Mouse (Mus musculus) layer of hippocampus, adult 6 months (tissue): ENCODE results near the gene Mid1. TPM values are rescaled to one million over a fixed set of nuclear protein-coding genes. Genes with fewer than 3 reads are reported as not detected.

ENCODE experiments used
- long read RNA-seq, 2 experiments: library from polyadenylated mRNA; unstranded; transcript quantifications; one replicate each; pipeline ENCODE4 v2.0.0; 2019 to 2020
- polyA plus RNA-seq: library from polyadenylated mRNA; unstranded; fragments of <200 nt; fragmentation: Nextera tagmentation; gene quantifications from 2 replicates; pipeline ENCODE4 v1.2.3, GENCODE M21; 2021

Gene Mid1
- 7.2 and 8.6 TPM in 2 replicates for polyA plus RNA-seq
- long read RNA-seq, experiment 1, partial matches to known transcripts = 0 of 4 reads
- long read RNA-seq, experiment 1, other reads (novel, unspliced or antisense) = 4 of 4 reads
- long read RNA-seq, experiment 2, partial matches to known transcripts = 0 of 2 reads
- long read RNA-seq, experiment 2, other reads (novel, unspliced or antisense) = 2 of 2 reads

GRCm38 (mm10) chrX:169685131-169685530 lies at the start of gene Mid1:
TSS of gene Mid1 (plus strand) at chrX:169685199.

GRCm38 (mm10) chrX:169779535-169779934 lies 94.5 kb downstream of the Mid1 start, which contains the start of gene 4933400A11Rik:
TSS of gene 4933400A11Rik (minus strand) at chrX:169779635.

DNA sequence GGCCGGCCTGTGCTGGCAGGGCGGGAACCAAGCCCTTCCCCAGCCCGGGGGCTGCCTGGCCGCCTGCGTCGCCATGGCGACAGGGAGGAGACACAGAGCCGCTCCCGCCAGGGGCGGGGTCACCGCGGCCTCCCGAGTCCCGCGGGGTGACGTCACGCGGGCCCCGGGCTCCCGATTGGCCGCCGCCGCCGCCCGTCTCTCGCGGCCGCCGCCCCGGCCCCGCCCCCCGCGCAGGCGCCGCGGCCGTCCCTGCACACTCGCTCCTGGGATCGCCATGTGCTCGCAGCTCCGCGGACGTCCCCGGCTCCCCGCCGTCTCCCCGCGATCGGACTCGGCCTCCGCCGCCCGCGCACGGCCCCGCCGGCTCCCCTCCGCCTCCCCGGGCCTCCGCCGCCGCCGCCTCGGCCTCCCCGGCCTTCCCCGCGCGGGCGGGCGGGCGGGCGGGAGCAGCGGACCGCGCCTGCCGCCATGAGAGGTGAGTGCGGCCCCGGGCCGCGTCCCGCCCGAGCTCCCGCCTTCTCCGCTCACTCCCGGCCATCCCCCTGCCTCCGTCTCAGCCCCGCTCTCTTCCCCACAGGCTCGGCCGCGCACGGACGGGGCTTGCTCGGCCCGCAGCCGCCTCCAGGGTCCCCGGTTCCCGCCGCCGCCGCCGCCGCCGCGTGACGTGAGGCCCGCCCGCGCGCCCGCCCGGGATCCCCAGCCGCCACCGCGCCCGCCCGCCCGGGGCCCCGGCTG lies 324.2 kb downstream of the Mid1 start, which contains the start of gene Gm21887:
Gm21887 (plus strand) TSS at position 644 of the 735 bp plus-strand sequence.

Other genes starting within 250 kb of the Mid1 start
- not detected in 2 replicates for gene 4933400A11Rik, start 94.4 kb downstream of the Mid1 start, polyA plus RNA-seq